ENCODE assay signal across 16 mouse cellular contexts in genomic region chr8:48477371-48477935, GRCm38 (mm10).
DNase-seq lines count a peak whose midpoint lies in the region; ATAC-seq and TF ChIP-seq lines count a peak whose summit lies in the region.
"Had no signal": no experiment of that assay in that cellular context is flagged by ENCODE, and none has a peak within 500 bp of the region (broad histone marks: within the 10 kb centered on the region; RNA-seq: fewer than 3 reads in every experiment).

No protein-coding gene starts in this region.

- TF ChIP-seq CTCF in hindbrain, postnatal 0 days (IDR thresholded peaks at IDR 0.05; ENCODE audit: low read depth), result no peak

- no peak overlapping the region for H3K9ac ChIP-seq in midbrain, embryonic 11.5 days (ENCODE audit: low read length)
- H3K9ac ChIP-seq in hindbrain, postnatal 0 days (replicated peaks; ENCODE audit: low read length), result no peak overlapping the region
- H3K9ac ChIP-seq in neural tube, embryonic 15.5 days (replicated peaks), result no peak overlapping the region
- H3K9ac ChIP-seq: heart, embryonic 15.5 days had no signal

- no peak overlapping the region for H3K4me3 ChIP-seq in midbrain, embryonic 11.5 days (ENCODE audit: low read depth, low read length)
- H3K4me3 ChIP-seq in midbrain, embryonic 10.5 days, result no peak overlapping the region
- H3K4me3 ChIP-seq in hindbrain, postnatal 0 days (ENCODE audit: low read length), result no peak overlapping the region
- no peak overlapping the region for H3K4me3 ChIP-seq in neural tube, embryonic 15.5 days (replicated peaks)
- H3K4me3 ChIP-seq: heart, embryonic 15.5 days; myocyte had no signal

- no peaks in the 10 kb centered on the region for H3K36me3 ChIP-seq in midbrain, embryonic 11.5 days (ENCODE audit: control insufficient read depth, insufficient read depth, low read length)
- H3K36me3 ChIP-seq in midbrain, embryonic 10.5 days, result peaks cover 24% of the 10 kb centered on the region
- H3K36me3 ChIP-seq in hindbrain, postnatal 0 days (ENCODE audit: insufficient read depth, low read length), result no peaks in the 10 kb centered on the region
- no peaks in the 10 kb centered on the region for H3K36me3 ChIP-seq in neural tube, embryonic 15.5 days
- H3K36me3 ChIP-seq: heart, embryonic 15.5 days had no signal

- H3K27me3 ChIP-seq in midbrain, embryonic 11.5 days (ENCODE audit: control insufficient read depth, insufficient read depth, low read length), result peaks cover 2% of the 10 kb centered on the region; the same call in 1 of the 2 replicates
- H3K27me3 ChIP-seq in midbrain, embryonic 10.5 days (ENCODE audit: low read depth, poor library complexity, severe bottlenecking), result no peaks in the 10 kb centered on the region; the same call in 1 of the 2 replicates
- H3K27me3 ChIP-seq in hindbrain, postnatal 0 days (ENCODE audit: insufficient read depth, low read length), result no peaks in the 10 kb centered on the region
- H3K27me3 ChIP-seq in neural tube, embryonic 15.5 days (replicated peaks), result no peaks in the 10 kb centered on the region
- H3K27me3 ChIP-seq: CH12.LX; heart, embryonic 15.5 days; Patski had no signal

- no peak overlapping the region for H3K27ac ChIP-seq in midbrain, embryonic 11.5 days (ENCODE audit: low read depth, low read length)
- no peak overlapping the region for H3K27ac ChIP-seq in midbrain, embryonic 10.5 days (replicated peaks)
- no peak overlapping the region for H3K27ac ChIP-seq in hindbrain, postnatal 0 days
- peak overlapping the region; percentile 13; the same call in 1 of the 2 replicates for H3K27ac ChIP-seq in neural tube, embryonic 15.5 days (replicated peaks)
- H3K27ac ChIP-seq: heart, embryonic 15.5 days; kidney, postnatal 0 days had no signal

- peak; percentile 17 for DNase-seq in embryo, embryonic 10.5 days (ENCODE audit: low spot score)
- no peak for DNase-seq in embryo, embryonic 10 days (ENCODE audit: low spot score)
- no peak for DNase-seq in midbrain, embryonic 11.5 days (ENCODE audit: low spot score, missing footprints)
- no peak for DNase-seq in midbrain, embryonic 10.5 days (ENCODE audit: low spot score)
- peak; percentile 58 for DNase-seq in hindbrain, postnatal 0 days (ENCODE audit: low spot score)
- DNase-seq in kidney, adult 8-10 months, result no peak
- DNase-seq: cerebellum, adult 9-11 months; right cerebral cortex, postnatal 25 days; thymus, postnatal 4 days had no signal

- 43% methylated on average over 8 of the region's 8 CpGs for WGBS in midbrain, embryonic 11.5 days
- WGBS in midbrain, embryonic 10.5 days, result 61% methylated on average over 8 of the region's 8 CpGs
- WGBS in hindbrain, postnatal 0 days, result 31% methylated on average over 8 of the region's 8 CpGs
- 34% methylated on average over 8 of the region's 8 CpGs for WGBS in neural tube, embryonic 15.5 days

- ATAC-seq in midbrain, embryonic 11.5 days (ENCODE audit: low FRiP score), result 0 out of 2 replicates have a peak, but pooled peaks have one; percentile 18
- ATAC-seq in hindbrain, postnatal 0 days, result peak; percentile 80
- ATAC-seq in neural tube, embryonic 15.5 days (ENCODE audit: low FRiP score), result no peak; the same call in 1 of the 2 replicates
- no peak for ATAC-seq in cerebellum, adult (ENCODE audit: insufficient number of reproducible peaks, low FRiP score, low TSS enrichment)
- ATAC-seq: Patski had no signal

- H3K9me3 ChIP-seq in midbrain, embryonic 11.5 days (ENCODE audit: control insufficient read depth, low read length), result no peaks in the 10 kb centered on the region
- H3K9me3 ChIP-seq in midbrain, embryonic 10.5 days (replicated peaks), result no peaks in the 10 kb centered on the region
- H3K9me3 ChIP-seq in hindbrain, postnatal 0 days (ENCODE audit: low read length), result no peaks in the 10 kb centered on the region
- no peaks in the 10 kb centered on the region for H3K9me3 ChIP-seq in neural tube, embryonic 15.5 days (replicated peaks)
- H3K9me3 ChIP-seq: heart, embryonic 15.5 days had no signal

- no peak overlapping the region for H3K4me2 ChIP-seq in midbrain, embryonic 11.5 days
- H3K4me2 ChIP-seq in hindbrain, postnatal 0 days (ENCODE audit: low read depth, low read length), result no peak overlapping the region
- H3K4me2 ChIP-seq in neural tube, embryonic 15.5 days, result no peak overlapping the region
- H3K4me2 ChIP-seq: heart, embryonic 15.5 days had no signal

- H3K4me1 ChIP-seq in midbrain, embryonic 11.5 days (ENCODE audit: control insufficient read depth, insufficient read depth, low read length), result peaks cover 21% of the 10 kb centered on the region
- peaks cover 60% of the 10 kb centered on the region for H3K4me1 ChIP-seq in midbrain, embryonic 10.5 days
- H3K4me1 ChIP-seq in hindbrain, postnatal 0 days (ENCODE audit: insufficient read depth, low read length), result no peaks in the 10 kb centered on the region; the same call in 1 of the 2 replicates
- peaks cover 30% of the 10 kb centered on the region for H3K4me1 ChIP-seq in neural tube, embryonic 15.5 days

Comparison
In these comparisons a context has a peak if more than half of its experiments do, and no peak if none do; other contexts are left out.
1. DNase-seq: peak in embryo, embryonic 10.5 days (single experiment) and hindbrain, postnatal 0 days (single experiment); none in embryo, embryonic 10 days (single experiment), midbrain, embryonic 11.5 days (single experiment), midbrain, embryonic 10.5 days (single experiment) and kidney, adult 8-10 months (0 of 2).
2. ATAC-seq: peak in midbrain, embryonic 11.5 days (single experiment) and hindbrain, postnatal 0 days (single experiment); none in neural tube, embryonic 15.5 days (single experiment) and cerebellum, adult (single experiment).